Mouse (Mus musculus) C2C12 (cell line): ENCODE results near the gene Tmem50a.

Source experiments
- CEBPB ChIP-seq: IDR thresholded peaks from one replicate; pipeline ENCODE4 v1.6.1; 2011; ENCODE audit warnings: low read depth, mild to moderate bottlenecking, control low read depth, moderate library complexity
- CTCF ChIP-seq: IDR thresholded peaks from one replicate; pipeline ENCODE4 v1.5.1; 2011; ENCODE audit not compliant: control insufficient read depth, insufficient read depth, insufficient read length
- USF1 ChIP-seq: IDR thresholded peaks from one replicate; pipeline ENCODE4 v1.6.1; 2011; ENCODE audit warnings: low read depth, mild to moderate bottlenecking, control low read depth, moderate library complexity

DNA sequence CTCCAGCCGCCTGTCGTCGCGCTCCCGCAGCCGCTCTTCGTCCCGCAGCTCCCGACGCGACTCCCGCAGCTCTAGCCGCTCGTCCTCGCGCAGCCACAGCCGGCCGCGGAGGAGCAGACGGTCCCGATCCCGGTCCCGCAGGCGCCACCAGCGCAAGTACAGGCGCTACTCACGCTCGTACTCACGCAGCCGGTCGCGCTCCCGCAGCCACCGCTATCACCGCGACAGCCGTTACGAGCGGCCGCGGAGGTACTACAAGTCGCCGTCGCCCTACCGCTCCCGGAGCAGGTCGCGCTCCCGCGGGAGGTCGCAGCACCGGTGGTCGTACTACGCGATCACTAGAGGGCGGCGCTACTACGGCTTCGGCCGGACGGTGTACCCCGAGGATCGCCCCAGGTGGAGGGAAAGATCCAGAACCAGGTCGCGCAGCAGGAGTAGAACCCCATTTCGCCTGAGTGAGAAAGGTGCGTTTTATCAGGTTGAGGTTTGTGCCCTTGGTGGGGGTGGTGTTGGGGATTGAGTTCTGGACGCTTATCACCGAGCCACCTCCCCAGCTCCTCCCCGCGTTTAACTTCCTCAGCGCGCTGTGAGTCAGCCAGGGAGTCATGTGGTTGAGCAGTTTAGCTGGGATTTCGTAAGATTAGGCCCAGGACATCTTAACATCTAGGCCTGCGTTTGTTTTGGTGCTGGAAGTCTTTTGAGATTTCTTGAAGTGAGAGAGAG, 9.4 kb upstream of the Tmem50a start:
- no peak for TF ChIP-seq CTCF
- TF ChIP-seq USF1: peak; percentile 78
- peak; percentile 90 for TF ChIP-seq CEBPB
